Mouse (Mus musculus) liver, embryonic 11.5 days (tissue): Measurements from ENCODE around the gene Sec24c. TPM values are rescaled to one million over a fixed set of nuclear protein-coding genes. Genes with fewer than 3 reads are reported as not detected.
A peak's percentile ranks its signal among the peaks of the same experiment; 100 is the strongest.
"Not testable (repeated sequence)": the region's sequence is repeated elsewhere in the genome, so short reads cannot be mapped to it uniquely, and the experiment has no call there.

Experiments
- ATAC-seq: fragments of 200-750 bp; cut with Nextera tagmentation; replicated peaks from 2 replicates; pipeline ENCODE4 v1.8.0; 2017; ENCODE audit warnings: moderate number of reproducible peaks, mild to moderate bottlenecking, moderate TSS enrichment, moderate library complexity; ENCODE audit not compliant: low FRiP score
- DNase-seq: peaks from one replicate; pipeline ENCODE4 v3.0.0-alpha.2; 2017; ENCODE audit warnings: low spot score
- H3K27ac ChIP-seq: fragments of 300-500 bp; sonication (generic); 2 replicates; pipeline ENCODE4 v1.5.1; 2014; ENCODE audit warnings: mild to moderate bottlenecking, low read depth, low read length, control low read depth
- H3K27me3 ChIP-seq: fragments of 300-500 bp; sonication (generic); replicated peaks from 2 replicates; pipeline ENCODE4 v1.6.1; 2014; ENCODE audit warnings: low read length, mixed read lengths; ENCODE audit not compliant: control insufficient read depth, insufficient read depth
- H3K36me3 ChIP-seq: fragments of 300-500 bp; sonication (generic); 2 replicates; pipeline ENCODE4 v1.6.1; 2014; ENCODE audit warnings: mild to moderate bottlenecking, low read length, moderate library complexity, mixed read lengths; ENCODE audit not compliant: control insufficient read depth, insufficient read depth
- H3K4me1 ChIP-seq: fragments of 300-500 bp; sonication (generic); replicated peaks from 2 replicates; pipeline ENCODE4 v1.6.1; 2014; ENCODE audit warnings: low read length, mixed read lengths; ENCODE audit not compliant: control insufficient read depth, insufficient read depth
- H3K4me2 ChIP-seq: fragments of 300-500 bp; sonication (generic); 2 replicates; pipeline ENCODE4 v1.6.1; 2014; ENCODE audit warnings: mild to moderate bottlenecking, control low read depth, moderate library complexity
- H3K4me3 ChIP-seq: fragments of 300-500 bp; sonication (generic); 2 replicates; pipeline ENCODE4 v1.5.1; 2014; ENCODE audit warnings: low read depth, low read length, control low read depth
- H3K9ac ChIP-seq: fragments of 300-500 bp; sonication (generic); 2 replicates; pipeline ENCODE4 v1.6.1; 2014; ENCODE audit warnings: low read depth, low read length, control low read depth
- H3K9me3 ChIP-seq: fragments of 300-500 bp; sonication (generic); 2 replicates; pipeline ENCODE4 v1.6.1; 2016; ENCODE audit warnings: low read length, inconsistent platforms, mixed read lengths; ENCODE audit not compliant: control insufficient read depth
- WGBS: fragments of 180-500 bp; shearing (Covaris S2); extraction: QIAGEN DNeasy Blood & Tissue Kit; methylation state at CpG from one replicate; pipeline ENCODE4 v1.1.7; 2014; 5-methylcytosine and 5-hydroxymethylcytosine counted together
- polyA plus RNA-seq: library from polyadenylated mRNA; unstranded; fragments of >200 nt; fragmentation: Nextera tagmentation; extraction: Ambion mirVana; gene quantifications from 2 replicates; pipeline ENCODE4 v1.2.1, GENCODE M21; 2014

Sec24c gene
- polyA plus RNA-seq, 1 experiment from 2014 or later, result 85.5 TPM

GRCm38 (mm10) chr14:20698515-20698914 lies 24.4 kb downstream of the Sec24c start:
- 60% methylated on average over 2 of the region's 2 CpGs for WGBS
- no peak for DNase-seq
- peaks cover 61% of the 10 kb centered on the region for H3K4me1 ChIP-seq

GRCm38 (mm10) chr14:20700362-20700761 lies 26.3 kb downstream of the Sec24c start:
- DNase-seq (no peak), ATAC-seq (no peak)
- no peak overlapping the region for H3K4me2 ChIP-seq
- H3K9me3 ChIP-seq, result no peaks in the 10 kb centered on the region
- H3K27ac ChIP-seq, result no peak overlapping the region
- H3K4me1 ChIP-seq, result peaks cover 53% of the 10 kb centered on the region
- peaks cover 12% of the 10 kb centered on the region; the same call in 1 of the 2 replicates for H3K36me3 ChIP-seq
- no peak overlapping the region for H3K4me3 ChIP-seq
- H3K9ac ChIP-seq, result no peak overlapping the region
- H3K27me3 ChIP-seq, result no peaks in the 10 kb centered on the region
- WGBS, result 79% methylated on average over 3 of the region's 3 CpGs

More at GRCm38 (mm10) chr14:20698515-20698914, 24.4 kb downstream of the Sec24c start:
- no peak for ATAC-seq
- Histone ChIP-seq H3K4me2 (peak overlapping the region; percentile 16; the same call in 1 of the 2 replicates), H3K27ac (no peak overlapping the region), H3K27me3 (no peaks in the 10 kb centered on the region), H3K9ac (no peak overlapping the region), H3K36me3 (peaks cover 12% of the 10 kb centered on the region; the same call in 1 of the 2 replicates), H3K4me3 (no peak overlapping the region), H3K9me3 (no peaks in the 10 kb centered on the region)

- Histone ChIP-seq H3K9me3 (no peaks in the 10 kb centered on the region), H3K36me3 (peaks cover 13% of the 10 kb centered on the region; the same call in 1 of the 2 replicates), H3K4me3 (peak overlapping the region; percentile 94), H3K27me3 (no peaks in the 10 kb centered on the region), H3K4me2 (peak overlapping the region; percentile 87), H3K4me1 (peaks cover 43% of the 10 kb centered on the region), H3K27ac (no peak overlapping the region), H3K9ac (peak overlapping the region; percentile 95)
- DNase-seq (no peak), ATAC-seq (no peak)
- 82% methylated on average over 8 of the region's 8 CpGs for WGBS
Observed at GRCm38 (mm10) chr14:20701554-20701953, 27.4 kb downstream of the Sec24c start.

- peaks cover 38% of the 10 kb centered on the region for H3K4me1 ChIP-seq
Observed at GRCm38 (mm10) chr14:20702096-20702740, 28.1 kb downstream of the Sec24c start.

GRCm38 (mm10) chr14:20702741-20703381 lies 28.8 kb downstream of the Sec24c start, which contains the start of gene Chchd1:
Gene Chchd1, plus strand, starts transcription at chr14:20703006.
- H3K4me3 ChIP-seq, result peak within 1 kb of the TSS; percentile 94
- WGBS, result under 1% methylated on average over 61 of the region's 61 CpGs
- peak within 1 kb of the TSS; percentile 95 for H3K9ac ChIP-seq
- peaks cover 10% of the 10 kb centered on the region; the same call in 1 of the 2 replicates for H3K36me3 ChIP-seq
- no peaks in the 10 kb centered on the region for H3K9me3 ChIP-seq
- H3K4me1 ChIP-seq, result peaks cover 35% of the 10 kb centered on the region
- H3K27ac ChIP-seq, result peak within 1 kb of the TSS; percentile 93
- DNase-seq, result peak; percentile 94
- H3K27me3 ChIP-seq, result no peaks in the 10 kb centered on the region
- H3K4me2 ChIP-seq, result peak within 1 kb of the TSS; percentile 87
- peak; percentile 85 for ATAC-seq

More at GRCm38 (mm10) chr14:20702096-20702740, 28.1 kb downstream of the Sec24c start:
- Histone ChIP-seq H3K9ac (peak overlapping the region; percentile 95), H3K4me2 (peak overlapping the region; percentile 87), H3K36me3 (peaks cover 10% of the 10 kb centered on the region; the same call in 1 of the 2 replicates), H3K9me3 (no peaks in the 10 kb centered on the region), H3K27me3 (no peaks in the 10 kb centered on the region), H3K27ac (peak overlapping the region; percentile 93; the same call in 1 of the 2 replicates), H3K4me3 (peak overlapping the region; percentile 94)
- DNase-seq (no peak), ATAC-seq (peak; percentile 35; the same call in 1 of the 2 replicates)
- WGBS, result 11% methylated on average over 15 of the region's 15 CpGs

GRCm38 (mm10) chr14:20703461-20703860 lies 29.4 kb downstream of the Sec24c start:
- H3K4me1 ChIP-seq, result peaks cover 32% of the 10 kb centered on the region

GRCm38 (mm10) chr14:20707201-20708190 lies 33.4 kb downstream of the Sec24c start, which contains the start of gene Zswim8:
Gene Zswim8, plus strand, starts transcription at chr14:20707552.
- ATAC-seq, result peak; percentile 83

More at GRCm38 (mm10) chr14:20703461-20703860, 29.4 kb downstream of the Sec24c start:
- peak overlapping the region; percentile 95 for H3K9ac ChIP-seq
- ATAC-seq, DNase-seq, H3K9me3 ChIP-seq, H3K27me3 ChIP-seq: not testable (repeated sequence)
- peak overlapping the region; percentile 93 for H3K27ac ChIP-seq
- H3K4me2 ChIP-seq, result peak overlapping the region; percentile 87
- peaks cover 10% of the 10 kb centered on the region; the same call in 1 of the 2 replicates for H3K36me3 ChIP-seq
- H3K4me3 ChIP-seq, result peak overlapping the region; percentile 94
- WGBS, result 10% methylated on average over 8 of the region's 8 CpGs

GRCm38 (mm10) chr14:20708239-20708638 lies 34.1 kb downstream of the Sec24c start:
- peak overlapping the region; percentile 91 for H3K9ac ChIP-seq
- ATAC-seq, result no peak
- peaks cover 25% of the 10 kb centered on the region; the same call in 1 of the 2 replicates for H3K36me3 ChIP-seq
- peaks cover 13% of the 10 kb centered on the region for H3K4me1 ChIP-seq
- H3K27me3 ChIP-seq, result no peaks in the 10 kb centered on the region
- 18% methylated on average over 10 of the region's 10 CpGs for WGBS
- H3K27ac ChIP-seq, result no peak overlapping the region
- DNase-seq, result no peak
- peak overlapping the region; percentile 92 for H3K4me2 ChIP-seq
- H3K4me3 ChIP-seq, result peak overlapping the region; percentile 97
- no peaks in the 10 kb centered on the region for H3K9me3 ChIP-seq

More at GRCm38 (mm10) chr14:20707201-20708190, 33.4 kb downstream of the Sec24c start, which contains the start of gene Zswim8:
- H3K4me3 ChIP-seq, result peak within 1 kb of the TSS; percentile 97
- H3K27me3 ChIP-seq, result no peaks in the 10 kb centered on the region
- DNase-seq, result peak; percentile 91
- H3K9me3 ChIP-seq, result no peaks in the 10 kb centered on the region
- WGBS, result under 1% methylated on average over 78 of the region's 80 CpGs
- H3K4me1 ChIP-seq, result peaks cover 13% of the 10 kb centered on the region
- peak within 1 kb of the TSS; percentile 91 for H3K9ac ChIP-seq
- H3K4me2 ChIP-seq, result peak within 1 kb of the TSS; percentile 92
- H3K36me3 ChIP-seq, result peaks cover 21% of the 10 kb centered on the region; the same call in 1 of the 2 replicates
- H3K27ac ChIP-seq, result peak within 1 kb of the TSS; percentile 67
